Mouse (Mus musculus) olfactory bulb, adult 2 months (tissue): ENCODE results near the gene Zfyve19. TPM values are rescaled to one million over a fixed set of nuclear protein-coding genes. Genes with fewer than 3 reads are reported as not detected.
A peak's percentile ranks its signal among the peaks of the same experiment; 100 is the strongest.

ENCODE experiments used
- H3K27ac ChIP-seq: fragments of 200-500 bp; 2 replicates; pipeline ENCODE4 v1.5.1; 2012; ENCODE audit warnings: low read depth, low read length; ENCODE audit not compliant: insufficient read depth
- H3K4me1 ChIP-seq: fragments of 200-500 bp; 2 replicates; pipeline ENCODE4 v1.6.1; 2012; ENCODE audit warnings: low read length; ENCODE audit not compliant: control insufficient read depth, insufficient read depth
- H3K4me3 ChIP-seq: fragments of 200-500 bp; 2 replicates; pipeline ENCODE4 v1.5.1; 2012; ENCODE audit warnings: mild to moderate bottlenecking, low read depth, low read length, moderate library complexity; ENCODE audit not compliant: insufficient read depth
- CTCF ChIP-seq: fragments of 200-500 bp; IDR thresholded peaks from 2 replicates; pipeline ENCODE4 v1.5.1; 2012; ENCODE audit warnings: low read depth, mild to moderate bottlenecking, low read length, moderate library complexity; ENCODE audit not compliant: insufficient read depth
- POLR2A ChIP-seq: fragments of 200-500 bp; IDR thresholded peaks from 2 replicates; pipeline ENCODE4 v1.6.1; 2012; ENCODE audit warnings: mild to moderate bottlenecking, low read depth, low read length, moderate library complexity; ENCODE audit not compliant: insufficient read depth
- WGBS: fragments of 180-500 bp; shearing (Covaris S2); methylation state at CpG from one replicate; pipeline ENCODE4 v1.1.7; 2018; 5-methylcytosine and 5-hydroxymethylcytosine counted together
- polyA plus RNA-seq: library from polyadenylated mRNA; stranded (reverse); fragments of >200 nt; gene quantifications from 2 replicates; pipeline ENCODE4 v1.2.4, GENCODE M21; 2012; ENCODE audit warnings: low replicate concordance; ENCODE audit not compliant: missing spikeins, insufficient read depth, insufficient read length

Gene Zfyve19
- polyA plus RNA-seq, 1 experiment = not detected

DNA sequence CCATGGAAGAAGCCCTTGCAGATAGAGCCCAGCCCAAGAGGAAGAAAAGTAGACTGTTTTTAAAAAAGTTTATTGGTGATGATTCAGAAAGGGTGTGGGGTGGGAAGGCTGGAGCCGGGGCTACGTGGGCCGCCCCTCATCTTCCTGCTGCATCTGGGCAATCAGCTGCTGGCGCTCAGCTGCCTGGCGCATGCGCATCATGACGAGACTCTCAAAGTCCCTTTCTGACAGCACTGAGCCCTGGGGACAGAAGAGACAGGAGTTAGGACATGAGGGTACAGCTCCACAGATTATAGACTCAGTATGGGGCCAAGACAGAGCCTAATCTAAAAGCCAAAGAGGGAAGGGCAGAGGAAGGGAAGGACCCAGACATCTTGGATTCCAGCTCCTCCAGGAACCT lies 36.0 kb upstream of the Zfyve19 start:
- Histone ChIP-seq H3K4me1 (peaks cover 59% of the 10 kb centered on the region), H3K27ac (peak overlapping the region; percentile 76), H3K4me3 (no peak overlapping the region)
- TF ChIP-seq POLR2A = no peak
- TF ChIP-seq CTCF = no peak
- 68% methylated on average over 7 of the region's 7 CpGs for WGBS

DNA sequence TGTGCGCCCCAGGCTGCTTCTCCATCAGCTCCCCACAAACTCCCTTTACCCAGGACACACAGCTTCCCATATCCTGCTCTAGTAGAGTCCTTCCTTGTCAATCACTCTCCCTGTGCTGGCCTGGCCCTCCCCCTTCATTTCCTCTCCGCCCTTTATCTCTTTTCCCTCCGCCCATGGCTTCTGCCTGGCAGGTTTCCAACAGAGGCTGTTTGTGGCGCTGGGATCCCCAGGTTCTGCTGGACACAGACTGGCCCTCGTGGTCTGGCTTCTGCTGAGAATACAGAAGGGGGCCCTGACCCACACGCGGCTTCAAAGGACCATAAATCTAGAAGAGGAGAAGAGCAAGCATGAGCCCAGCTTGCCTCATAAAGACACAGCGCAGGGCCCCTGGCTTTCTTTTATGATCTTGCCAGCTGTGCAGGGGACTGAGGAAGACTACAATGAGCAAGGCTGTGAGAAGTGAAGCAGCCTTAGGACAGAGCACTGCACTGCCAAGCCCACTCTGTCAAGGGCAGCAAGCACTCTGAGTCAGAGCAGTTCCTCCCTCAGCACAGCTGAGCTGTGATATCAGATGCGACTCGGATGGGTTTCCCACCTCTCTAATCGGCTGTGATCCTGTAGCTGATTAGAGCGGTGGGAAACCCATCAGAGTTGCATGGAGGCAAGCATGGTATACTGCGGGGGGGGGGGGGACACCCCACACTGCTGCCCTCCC lies 35.4 kb upstream of the Zfyve19 start:
- TF ChIP-seq POLR2A (no peak), CTCF (no peak)
- Histone ChIP-seq H3K27ac (peak overlapping the region; percentile 76), H3K4me1 (peaks cover 54% of the 10 kb centered on the region), H3K4me3 (no peak overlapping the region)
- WGBS = 25% methylated on average over 13 of the region's 13 CpGs

DNA sequence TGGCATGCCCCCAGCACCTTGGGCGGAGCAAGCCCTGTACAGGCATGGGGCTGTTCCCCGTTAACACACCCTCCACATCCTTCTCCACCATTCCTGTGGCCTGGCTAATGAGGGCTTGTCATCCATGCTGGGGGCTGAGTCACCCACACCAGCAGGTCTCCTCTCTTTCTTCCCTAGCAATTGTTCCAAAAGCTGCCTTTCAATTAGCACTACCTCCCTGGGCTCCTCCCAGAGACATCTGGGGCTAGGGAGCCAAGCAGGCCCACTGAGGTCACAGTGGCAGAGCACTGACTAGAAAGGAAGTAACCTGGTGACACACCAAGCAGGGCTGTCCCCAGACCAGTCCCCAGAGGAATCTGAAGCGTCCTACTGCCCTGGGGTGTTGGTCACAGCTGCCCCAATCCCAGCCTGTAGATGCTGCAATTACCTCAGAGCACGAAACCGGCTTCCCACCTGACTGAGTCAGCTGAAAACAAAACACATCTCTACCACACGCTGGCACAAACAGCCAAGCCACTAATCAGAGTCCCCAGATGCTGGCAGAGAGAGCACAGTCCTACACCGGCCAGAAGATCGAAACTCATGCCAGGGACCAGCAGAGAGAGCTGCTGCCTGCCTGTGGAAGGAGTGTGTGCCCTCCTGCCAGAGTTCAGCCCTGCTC lies 34.3 kb upstream of the Zfyve19 start, which contains the start of gene Gm14137:
Gm14137 (plus strand) TSS at position 519 of the 661 bp plus-strand sequence.
- H3K4me1 ChIP-seq = peaks cover 57% of the 10 kb centered on the region
- 14% methylated on average over 8 of the region's 8 CpGs for WGBS
- TF ChIP-seq POLR2A (no peak), CTCF (no peak)
- no peak within 1 kb of the TSS for H3K4me3 ChIP-seq
- H3K27ac ChIP-seq = peak within 1 kb of the TSS; percentile 76

DNA sequence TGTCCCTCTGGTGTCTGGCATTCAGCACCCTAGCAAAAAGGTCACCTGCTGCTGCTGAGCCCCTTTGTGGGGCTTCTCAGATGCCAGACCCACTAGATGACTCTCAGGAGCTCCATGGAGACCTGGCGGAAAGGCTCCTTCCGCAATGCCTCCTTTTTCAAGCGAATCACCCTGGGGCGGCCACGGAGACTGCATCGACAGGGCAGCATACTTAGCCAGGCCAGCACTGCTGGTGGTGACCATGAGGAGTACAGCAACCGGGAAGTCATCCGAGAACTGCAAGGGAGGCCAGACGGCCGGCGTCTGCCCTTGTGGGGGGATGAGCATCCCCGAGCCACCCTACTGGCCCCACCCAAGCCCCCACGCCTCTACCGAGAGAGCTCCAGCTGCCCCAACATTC lies 33.6 kb upstream of the Zfyve19 start:
- H3K4me3 ChIP-seq = no peak overlapping the region
- peak overlapping the region; percentile 76 for H3K27ac ChIP-seq
- 72% methylated on average over 14 of the region's 14 CpGs for WGBS
- TF ChIP-seq CTCF (no peak), POLR2A (no peak)
- peaks cover 51% of the 10 kb centered on the region for H3K4me1 ChIP-seq

DNA sequence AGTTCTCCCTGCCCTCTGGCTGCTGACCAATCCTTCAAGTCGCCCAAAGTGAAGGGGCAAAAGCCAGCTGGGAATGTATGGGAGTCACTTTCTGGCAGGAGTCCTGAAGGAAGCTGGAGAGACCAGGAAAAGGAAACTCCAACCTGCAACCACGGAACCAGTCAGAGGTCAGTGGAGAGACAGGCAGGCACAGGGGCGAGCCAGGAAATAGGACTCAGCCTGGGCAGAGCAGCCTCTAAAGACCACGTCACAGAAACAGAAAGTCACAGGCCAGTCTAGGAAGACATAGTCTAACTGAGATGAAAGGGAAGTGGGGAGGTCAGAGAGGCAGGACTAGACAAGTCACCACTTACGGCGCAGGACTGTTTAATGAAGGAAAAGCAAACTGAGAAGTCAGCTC lies 32.8 kb upstream of the Zfyve19 start:
- Histone ChIP-seq H3K4me3 (no peak overlapping the region), H3K4me1 (peaks cover 47% of the 10 kb centered on the region), H3K27ac (no peak overlapping the region)
- TF ChIP-seq CTCF (no peak), POLR2A (no peak)
- WGBS = 82% methylated on average over 6 of the region's 6 CpGs

DNA sequence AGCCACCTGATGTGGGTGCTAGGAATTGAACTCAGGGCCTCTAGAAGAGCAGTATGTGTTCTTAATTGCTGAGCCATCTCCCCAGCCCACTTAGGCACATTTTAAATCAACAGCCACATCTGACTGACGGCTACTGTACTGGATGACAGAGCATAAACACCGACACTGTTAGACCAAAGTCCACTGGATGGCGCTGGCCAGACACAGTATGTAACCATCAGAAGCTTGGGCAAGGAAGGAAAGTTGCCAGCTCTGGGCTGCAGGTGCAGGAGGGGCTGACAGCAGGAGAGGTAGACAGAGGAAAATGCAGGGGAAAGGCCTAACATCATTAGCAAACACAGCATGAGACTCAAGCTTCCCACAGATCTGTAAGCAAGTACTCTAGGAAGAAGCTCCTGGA lies 31.7 kb upstream of the Zfyve19 start:
- Histone ChIP-seq H3K27ac (no peak overlapping the region), H3K4me3 (no peak overlapping the region), H3K4me1 (peaks cover 43% of the 10 kb centered on the region)
- no peak for TF ChIP-seq POLR2A
- TF ChIP-seq CTCF = no peak
- 66% methylated on average over 3 of the region's 3 CpGs for WGBS

DNA sequence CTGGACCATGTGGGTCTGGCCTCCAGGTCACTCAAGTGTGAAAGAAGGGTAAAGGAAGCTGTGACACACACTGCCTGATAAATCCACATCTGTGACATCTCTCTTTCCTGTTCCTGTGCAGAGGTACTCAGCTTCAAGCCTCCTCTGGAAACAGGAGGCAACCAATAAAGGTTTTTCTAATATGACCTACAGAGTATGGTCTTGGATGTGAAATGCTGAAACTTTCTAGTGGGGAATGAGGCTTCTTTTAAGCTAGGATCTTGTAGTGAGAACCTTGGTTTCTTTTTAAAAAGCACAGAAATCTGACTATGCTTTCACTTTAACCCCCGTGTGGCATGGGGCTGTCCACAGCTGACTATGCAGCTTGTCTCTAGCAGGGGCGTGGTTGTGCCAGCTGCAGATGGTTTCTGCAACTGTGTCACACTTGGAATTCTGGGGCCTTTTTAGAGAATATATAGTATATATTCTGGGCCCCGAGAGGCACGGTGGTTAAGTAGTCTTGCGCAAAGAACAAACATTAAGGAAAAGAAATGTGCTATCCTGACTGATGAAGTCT lies 31.0 kb upstream of the Zfyve19 start:
- Histone ChIP-seq H3K4me1 (peaks cover 37% of the 10 kb centered on the region), H3K27ac (no peak overlapping the region), H3K4me3 (no peak overlapping the region)
- WGBS = 60% methylated on average over 5 of the region's 5 CpGs
- TF ChIP-seq POLR2A = no peak
- no peak for TF ChIP-seq CTCF

DNA sequence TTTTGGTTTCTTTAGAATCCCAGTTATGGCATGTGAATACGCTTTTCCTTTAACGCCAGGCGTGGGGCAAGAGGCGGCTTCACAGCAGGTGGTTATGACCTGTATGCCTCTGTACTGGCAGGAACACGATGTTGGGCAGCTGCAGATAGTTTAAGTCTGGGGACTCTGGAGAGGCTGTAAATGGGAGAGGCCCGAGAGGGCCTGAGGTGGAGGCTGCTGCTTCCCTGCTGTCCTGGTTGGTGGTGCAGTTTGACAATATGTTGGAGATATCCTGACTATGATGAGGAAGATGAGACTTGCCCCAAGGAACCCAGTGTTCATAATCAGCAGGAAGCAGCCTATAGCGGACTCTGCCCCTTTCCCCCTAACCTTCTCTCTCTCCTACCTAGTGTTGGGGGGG lies 25.5 kb upstream of the Zfyve19 start:
- no peak for TF ChIP-seq CTCF
- TF ChIP-seq POLR2A = no peak
- Histone ChIP-seq H3K4me1 (peaks cover 3% of the 10 kb centered on the region; the same call in 1 of the 2 replicates), H3K27ac (no peak overlapping the region), H3K4me3 (no peak overlapping the region)
- WGBS = 82% methylated on average over 7 of the region's 7 CpGs

DNA sequence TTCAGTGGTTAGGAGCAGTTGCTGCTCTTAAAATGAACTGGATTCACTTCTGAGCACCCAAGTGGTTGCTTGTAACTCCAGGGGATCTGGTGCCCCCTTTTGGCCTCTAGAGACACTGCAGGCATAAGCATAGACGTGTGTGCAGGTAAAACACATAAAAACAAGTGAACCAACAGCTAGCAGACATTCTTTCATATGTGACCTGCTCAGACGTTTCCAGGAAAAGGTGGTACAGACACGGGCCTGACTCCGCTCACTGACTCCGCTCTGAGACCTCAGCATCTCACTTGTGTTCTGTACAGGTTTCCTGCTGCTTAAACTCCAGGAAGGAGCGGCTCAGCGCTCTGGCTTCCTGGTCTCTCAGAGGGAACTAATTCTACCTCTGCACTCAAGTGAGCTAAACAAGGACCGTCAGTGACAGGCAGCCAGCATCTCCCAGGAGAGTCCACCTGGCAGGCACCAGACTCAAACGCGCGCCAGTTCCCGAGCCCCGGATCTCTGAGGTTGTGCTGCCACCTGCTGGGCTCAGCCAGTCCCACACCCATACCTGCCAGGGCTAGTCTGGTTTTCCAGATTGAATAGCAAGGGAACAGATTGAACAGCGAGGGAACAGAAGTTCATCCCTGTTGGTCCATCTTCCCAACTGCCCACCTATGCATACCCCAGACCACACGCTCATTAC lies 19.2 kb upstream of the Zfyve19 start:
- Histone ChIP-seq H3K4me3 (peak overlapping the region; percentile 29), H3K27ac (no peak overlapping the region), H3K4me1 (peaks cover 3% of the 10 kb centered on the region; the same call in 1 of the 2 replicates)
- TF ChIP-seq CTCF (peak; percentile 64), POLR2A (no peak)
- 6% methylated on average over 15 of the region's 15 CpGs for WGBS
